Mouse (Mus musculus) heart, embryonic 11.5 days (tissue): Measurements from ENCODE around the gene Cpsf3. TPM values are rescaled to one million over a fixed set of nuclear protein-coding genes. Genes with fewer than 3 reads are reported as not detected.
A peak's percentile ranks its signal among the peaks of the same experiment; 100 is the strongest.

Experiments
- ATAC-seq: fragments of 200-750 bp; cut with Nextera tagmentation; replicated peaks from 2 replicates; pipeline ENCODE4 v1.8.0; 2017; ENCODE audit warnings: moderate library complexity; ENCODE audit not compliant: insufficient number of reproducible peaks, low FRiP score, low TSS enrichment
- H3K27ac ChIP-seq: fragments of 300-500 bp; sonication (generic); 2 replicates; pipeline ENCODE4 v1.5.1; 2014; ENCODE audit warnings: mild to moderate bottlenecking, low read depth, low read length
- H3K27me3 ChIP-seq: fragments of 300-500 bp; sonication (generic); 2 replicates; pipeline ENCODE4 v1.6.1; 2014; ENCODE audit warnings: mild to moderate bottlenecking, low read length, mixed read lengths; ENCODE audit not compliant: control insufficient read depth, insufficient read depth
- H3K36me3 ChIP-seq: fragments of 300-500 bp; sonication (generic); 2 replicates; pipeline ENCODE4 v1.6.1; 2014; ENCODE audit warnings: mild to moderate bottlenecking, low read length, moderate library complexity, mixed read lengths; ENCODE audit not compliant: control insufficient read depth, insufficient read depth
- H3K4me1 ChIP-seq: fragments of 300-500 bp; sonication (generic); 2 replicates; pipeline ENCODE4 v1.6.1; 2014; ENCODE audit warnings: low read length; ENCODE audit not compliant: control insufficient read depth, insufficient read depth
- H3K4me2 ChIP-seq: fragments of 300-500 bp; sonication (generic); 2 replicates; pipeline ENCODE4 v1.6.1; 2014; ENCODE audit warnings: mild to moderate bottlenecking, moderate library complexity
- H3K4me3 ChIP-seq: fragments of 300-500 bp; sonication (generic); 2 replicates; pipeline ENCODE4 v1.5.1; 2014; ENCODE audit warnings: low read depth, low read length
- H3K9ac ChIP-seq: fragments of 300-500 bp; sonication (generic); 2 replicates; pipeline ENCODE4 v1.6.1; 2014; ENCODE audit warnings: mild to moderate bottlenecking, low read depth, low read length, moderate library complexity
- H3K9me3 ChIP-seq: fragments of 300-500 bp; sonication (generic); replicated peaks from 2 replicates; pipeline ENCODE4 v1.6.1; 2016; ENCODE audit warnings: low read length; ENCODE audit not compliant: control insufficient read depth
- WGBS: fragments of 180-500 bp; shearing (Covaris S2); extraction: QIAGEN DNeasy Blood & Tissue Kit; methylation state at CpG from one replicate; pipeline ENCODE4 v1.1.7; 2014; ENCODE audit not compliant: insufficient replicate concordance; 5-methylcytosine and 5-hydroxymethylcytosine counted together
- polyA plus RNA-seq: library from polyadenylated mRNA; unstranded; fragments of >200 nt; fragmentation: Nextera tagmentation; extraction: Ambion mirVana; gene quantifications from 2 replicates; pipeline ENCODE4 v1.2.1, GENCODE M21; 2014

Gene Cpsf3
- 80.7 and 88.5 TPM in 2 replicates for polyA plus RNA-seq

GRCm38 (mm10) chr12:21284761-21285441 lies at the start of gene Cpsf3:
TSS of gene Cpsf3 (plus strand) at chr12:21285391.
- Histone ChIP-seq H3K36me3 (no peaks in the 10 kb centered on the region), H3K9me3 (no peaks in the 10 kb centered on the region), H3K4me1 (peaks cover 10% of the 10 kb centered on the region), H3K9ac (peak within 1 kb of the TSS; percentile 95), H3K27ac (peak within 1 kb of the TSS; percentile 86), H3K27me3 (no peaks in the 10 kb centered on the region), H3K4me3 (peak within 1 kb of the TSS; percentile 91), H3K4me2 (peak within 1 kb of the TSS; percentile 90)
- no peak for ATAC-seq
- 49% methylated on average over 11 of the region's 11 CpGs for WGBS

GRCm38 (mm10) chr12:21241965-21242364 lies 43.2 kb upstream of the Cpsf3 start:
- H3K36me3 ChIP-seq = peaks cover 14% of the 10 kb centered on the region
- H3K4me3 ChIP-seq = no peak overlapping the region
- 83% methylated on average over 3 of the region's 3 CpGs for WGBS

GRCm38 (mm10) chr12:21244375-21244960 lies 40.7 kb upstream of the Cpsf3 start:
- WGBS = 92% methylated on average over 11 of the region's 11 CpGs
- Histone ChIP-seq H3K4me1 (no peaks in the 10 kb centered on the region), H3K36me3 (peaks cover 13% of the 10 kb centered on the region), H3K9ac (no peak overlapping the region), H3K4me3 (no peak overlapping the region), H3K4me2 (no peak overlapping the region), H3K9me3 (no peaks in the 10 kb centered on the region), H3K27ac (no peak overlapping the region), H3K27me3 (no peaks in the 10 kb centered on the region)
- no peak for ATAC-seq

More at GRCm38 (mm10) chr12:21241965-21242364, 43.2 kb upstream of the Cpsf3 start:
- Histone ChIP-seq H3K4me2 (no peak overlapping the region), H3K9ac (no peak overlapping the region), H3K27ac (no peak overlapping the region), H3K9me3 (no peaks in the 10 kb centered on the region), H3K27me3 (no peaks in the 10 kb centered on the region), H3K4me1 (no peaks in the 10 kb centered on the region)
- no peak for ATAC-seq

- no peak overlapping the region for H3K4me2 ChIP-seq
- no peak overlapping the region for H3K27ac ChIP-seq
- 62% methylated on average over 7 of the region's 7 CpGs for WGBS
- peaks cover 22% of the 10 kb centered on the region for H3K36me3 ChIP-seq
- no peaks in the 10 kb centered on the region for H3K4me1 ChIP-seq
- no peak overlapping the region for H3K9ac ChIP-seq
- H3K27me3 ChIP-seq = no peaks in the 10 kb centered on the region
- ATAC-seq = no peak
- no peaks in the 10 kb centered on the region for H3K9me3 ChIP-seq
- no peak overlapping the region for H3K4me3 ChIP-seq
These were observed 37.3 kb upstream of the Cpsf3 start for GRCm38 (mm10) chr12:21247711-21248392.

GRCm38 (mm10) chr12:21260494-21261256 lies 24.5 kb upstream of the Cpsf3 start:
- H3K9ac ChIP-seq = no peak overlapping the region
- no peaks in the 10 kb centered on the region for H3K9me3 ChIP-seq
- no peaks in the 10 kb centered on the region; the same call in 1 of the 2 replicates for H3K4me1 ChIP-seq
- no peaks in the 10 kb centered on the region for H3K27me3 ChIP-seq
- 86% methylated on average over 6 of the region's 6 CpGs for WGBS
- no peak for ATAC-seq
- H3K4me2 ChIP-seq = no peak overlapping the region
- peaks cover 13% of the 10 kb centered on the region; the same call in 1 of the 2 replicates for H3K36me3 ChIP-seq
- H3K4me3 ChIP-seq = no peak overlapping the region
- no peak overlapping the region for H3K27ac ChIP-seq

- H3K36me3 ChIP-seq = peaks cover 13% of the 10 kb centered on the region; the same call in 1 of the 2 replicates
- H3K27ac ChIP-seq = no peak overlapping the region
- WGBS = 74% methylated on average over 4 of the region's 4 CpGs
- H3K9ac ChIP-seq = no peak overlapping the region
- ATAC-seq = no peak
- H3K4me2 ChIP-seq = no peak overlapping the region
- no peak overlapping the region for H3K4me3 ChIP-seq
- no peaks in the 10 kb centered on the region; the same call in 1 of the 2 replicates for H3K4me1 ChIP-seq
- no peaks in the 10 kb centered on the region for H3K9me3 ChIP-seq
- no peaks in the 10 kb centered on the region for H3K27me3 ChIP-seq
These were observed 23.7 kb upstream of the Cpsf3 start for GRCm38 (mm10) chr12:21261521-21261920.

- Histone ChIP-seq H3K4me2 (no peak overlapping the region), H3K4me1 (no peaks in the 10 kb centered on the region; the same call in 1 of the 2 replicates), H3K4me3 (no peak overlapping the region), H3K36me3 (peaks cover 16% of the 10 kb centered on the region; the same call in 1 of the 2 replicates), H3K9ac (no peak overlapping the region), H3K27ac (no peak overlapping the region), H3K9me3 (no peaks in the 10 kb centered on the region), H3K27me3 (no peaks in the 10 kb centered on the region)
- no peak for ATAC-seq
- 88% methylated on average over 5 of the region's 5 CpGs for WGBS
These were observed 21.9 kb upstream of the Cpsf3 start for GRCm38 (mm10) chr12:21263256-21263655.

- no peak overlapping the region for H3K4me3 ChIP-seq
- H3K9ac ChIP-seq = no peak overlapping the region
- no peaks in the 10 kb centered on the region for H3K9me3 ChIP-seq
- ATAC-seq = no peak
- H3K4me2 ChIP-seq = no peak overlapping the region
- no peaks in the 10 kb centered on the region for H3K27me3 ChIP-seq
- H3K4me1 ChIP-seq = no peaks in the 10 kb centered on the region; the same call in 1 of the 2 replicates
- H3K27ac ChIP-seq = peak overlapping the region; percentile 75
- WGBS = 59% methylated on average over 5 of the region's 5 CpGs
- H3K36me3 ChIP-seq = peaks cover 16% of the 10 kb centered on the region; the same call in 1 of the 2 replicates
These were observed 20.9 kb upstream of the Cpsf3 start for GRCm38 (mm10) chr12:21264241-21264640.
